Mouse (Mus musculus) cortical plate, adult 2 months (tissue): Measurements from ENCODE around the gene Cdc42se2. TPM values are rescaled to one million over a fixed set of nuclear protein-coding genes. Genes with fewer than 3 reads are reported as not detected.

Source experiments
- H3K27ac ChIP-seq: fragments of 200-500 bp; 2 replicates; pipeline ENCODE4 v1.5.1; 2012; ENCODE audit warnings: low read length, control low read depth, inconsistent platforms; ENCODE audit not compliant: insufficient read depth
- H3K4me1 ChIP-seq: fragments of 200-500 bp; 2 replicates; pipeline ENCODE4 v1.6.1; 2011; ENCODE audit warnings: low read length; ENCODE audit not compliant: control insufficient read depth, insufficient read depth
- H3K4me3 ChIP-seq: fragments of 200-500 bp; 2 replicates; pipeline ENCODE4 v1.5.1; 2011; ENCODE audit warnings: mild to moderate bottlenecking, low read length, control low read depth; ENCODE audit not compliant: insufficient read depth
- CTCF ChIP-seq: fragments of 200-500 bp; IDR thresholded peaks from 2 replicates; pipeline ENCODE4 v1.5.1; 2011; ENCODE audit warnings: mild to moderate bottlenecking, control low read depth, low read length; ENCODE audit not compliant: insufficient read depth; ENCODE audit errors: extremely low read depth
- POLR2A ChIP-seq: fragments of 200-500 bp; IDR thresholded peaks from 2 replicates; pipeline ENCODE4 v1.6.1; 2011; ENCODE audit warnings: mild to moderate bottlenecking, low read length, control low read depth; ENCODE audit not compliant: insufficient read depth; ENCODE audit errors: extremely low read depth
- polyA plus RNA-seq: library from polyadenylated mRNA; depleted of rRNA; stranded (reverse); fragments of >200 nt; gene quantifications from 2 replicates; pipeline ENCODE4 v1.2.3, GENCODE M21; 2012; rRNA removed

The Cdc42se2 gene
- 137 and 140 TPM in 2 replicates for polyA plus RNA-seq

- peak within 1 kb of the TSS; percentile 49 for H3K4me3 ChIP-seq
- TF ChIP-seq CTCF (no peak), POLR2A (peak; percentile 91)
- peaks cover 4% of the 10 kb centered on the region; the same call in 1 of the 2 replicates for H3K4me1 ChIP-seq
- H3K27ac ChIP-seq, result peak within 1 kb of the TSS; percentile 67
Observed at GRCm38 (mm10) chr11:54787488-54788474, at the start of gene Cdc42se2. Cdc42se2 (minus strand) TSS chr11:54787675.

DNA sequence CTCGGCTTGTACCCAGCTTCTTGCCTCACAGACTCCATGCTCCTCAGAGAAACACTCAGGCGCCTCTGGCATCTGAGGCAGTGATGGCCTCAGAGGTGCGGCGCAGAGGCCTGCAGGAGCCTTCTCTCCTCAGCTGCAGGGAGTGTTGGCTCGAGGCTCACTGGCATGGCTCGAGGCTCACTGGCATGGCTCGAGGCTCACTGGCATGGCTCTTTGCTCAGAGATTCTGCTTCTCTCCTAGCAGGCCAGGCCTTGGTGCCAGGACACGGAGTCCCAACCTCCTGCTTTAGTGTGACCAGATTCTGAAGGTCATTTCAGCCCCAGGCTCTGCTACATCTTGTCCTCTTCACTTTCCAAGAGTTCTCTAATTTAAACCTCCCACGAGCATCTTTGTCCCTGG lies 48.6 kb upstream of the Cdc42se2 start:
- no peak for TF ChIP-seq CTCF
- no peak for TF ChIP-seq POLR2A
- Histone ChIP-seq H3K27ac (no peak overlapping the region), H3K4me1 (peaks cover 7% of the 10 kb centered on the region), H3K4me3 (no peak overlapping the region)

DNA sequence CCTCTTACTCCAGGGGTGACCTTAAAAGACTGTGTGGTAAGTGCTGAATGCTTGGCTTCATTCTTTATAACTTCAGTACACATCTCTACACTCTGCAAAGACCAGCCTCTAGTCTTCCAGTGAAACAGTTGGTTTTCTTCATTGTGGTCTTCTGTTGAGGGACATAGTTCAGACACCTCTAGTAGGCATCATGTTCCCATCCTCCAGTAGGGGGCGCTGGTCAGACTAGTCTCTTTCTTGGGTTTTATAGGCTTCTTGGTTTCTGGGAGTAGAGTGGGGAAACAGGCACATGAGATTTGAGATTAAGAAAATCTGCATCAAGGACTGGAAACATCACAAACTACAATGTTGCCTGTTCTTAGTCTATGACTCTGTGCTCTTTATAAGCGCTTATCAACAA lies 47.1 kb upstream of the Cdc42se2 start:
- TF ChIP-seq CTCF (no peak), POLR2A (no peak)
- peaks cover 7% of the 10 kb centered on the region for H3K4me1 ChIP-seq
- peak overlapping the region; percentile 18; the same call in 1 of the 2 replicates for H3K27ac ChIP-seq
- H3K4me3 ChIP-seq, result no peak overlapping the region

GRCm38 (mm10) chr11:54833833-54834232 lies 46.4 kb upstream of the Cdc42se2 start:
- H3K27ac ChIP-seq, result no peak overlapping the region
- H3K4me3 ChIP-seq, result no peak overlapping the region
- peaks cover 7% of the 10 kb centered on the region for H3K4me1 ChIP-seq
- no peak for TF ChIP-seq CTCF
- no peak for TF ChIP-seq POLR2A

GRCm38 (mm10) chr11:54826819-54827218 lies 39.3 kb upstream of the Cdc42se2 start:
- TF ChIP-seq POLR2A (no peak), CTCF (no peak)
- peaks cover 7% of the 10 kb centered on the region for H3K4me1 ChIP-seq
- no peak overlapping the region for H3K4me3 ChIP-seq
- no peak overlapping the region for H3K27ac ChIP-seq

GRCm38 (mm10) chr11:54825774-54826173 lies 38.3 kb upstream of the Cdc42se2 start:
- no peak overlapping the region for H3K27ac ChIP-seq

GRCm38 (mm10) chr11:54823467-54823866 lies 36.0 kb upstream of the Cdc42se2 start:
- TF ChIP-seq POLR2A (no peak), CTCF (no peak)
- H3K27ac ChIP-seq, result peak overlapping the region; percentile 90
- no peak overlapping the region for H3K4me3 ChIP-seq

More at GRCm38 (mm10) chr11:54825774-54826173, 38.3 kb upstream of the Cdc42se2 start:
- no peak overlapping the region for H3K4me3 ChIP-seq
- no peak for TF ChIP-seq POLR2A
- TF ChIP-seq CTCF, result no peak
- peaks cover 7% of the 10 kb centered on the region for H3K4me1 ChIP-seq

GRCm38 (mm10) chr11:54819489-54819888 lies 32.0 kb upstream of the Cdc42se2 start:
- no peak for TF ChIP-seq POLR2A
- no peak for TF ChIP-seq CTCF
- H3K4me1 ChIP-seq, result peaks cover 7% of the 10 kb centered on the region
- no peak overlapping the region for H3K27ac ChIP-seq
- H3K4me3 ChIP-seq, result no peak overlapping the region

More at GRCm38 (mm10) chr11:54823467-54823866, 36.0 kb upstream of the Cdc42se2 start:
- peaks cover 7% of the 10 kb centered on the region for H3K4me1 ChIP-seq

- TF ChIP-seq CTCF (no peak), POLR2A (no peak)
- Histone ChIP-seq H3K4me1 (peaks cover 4% of the 10 kb centered on the region; the same call in 1 of the 2 replicates), H3K4me3 (no peak overlapping the region), H3K27ac (no peak overlapping the region)
Observed at GRCm38 (mm10) chr11:54817449-54817848, 30.0 kb upstream of the Cdc42se2 start.
